17 mouse cellular contexts compared by ENCODE assay signal in genomic region chr12:98187186-98187899, GRCm38 (mm10).
DNase-seq lines count a peak whose midpoint lies in the region; ATAC-seq and TF ChIP-seq lines count a peak whose summit lies in the region.
"Had no signal": no experiment of that assay in that cellular context is flagged by ENCODE, and none has a peak within 500 bp of the region (broad histone marks: within the 10 kb centered on the region; RNA-seq: fewer than 3 reads in every experiment).

No protein-coding gene starts in this region.

- no peaks in the 10 kb centered on the region for H3K27me3 ChIP-seq in forebrain, postnatal 0 days (ENCODE audit: insufficient read depth, low read length)
- H3K27me3 ChIP-seq in intestine, embryonic 15.5 days (replicated peaks), result no peaks in the 10 kb centered on the region
- H3K27me3 ChIP-seq: embryonic facial prominence, embryonic 15.5 days; liver, embryonic 15.5 days; neural tube, embryonic 13.5 days; stomach, embryonic 15.5 days had no signal

- no peak for TF ChIP-seq CTCF in forebrain, postnatal 0 days (IDR thresholded peaks at IDR 0.05; ENCODE audit: low read depth)

- ATAC-seq in forebrain, postnatal 0 days, result peak; percentile 80
- ATAC-seq in intestine, embryonic 15.5 days, result no peak
- ATAC-seq: CD4-positive, CD25-positive, alpha-beta regulatory T cell, adult 4 months; midbrain, embryonic 16.5 days had no signal

- no peaks in the 10 kb centered on the region for H3K9me3 ChIP-seq in forebrain, postnatal 0 days (ENCODE audit: low read length)
- H3K9me3 ChIP-seq in intestine, embryonic 15.5 days, result no peaks in the 10 kb centered on the region
- H3K9me3 ChIP-seq: embryonic facial prominence, embryonic 15.5 days; liver, embryonic 15.5 days; neural tube, embryonic 13.5 days; stomach, embryonic 15.5 days had no signal

- WGBS in forebrain, postnatal 0 days, result 56% methylated on average over 8 of the region's 8 CpGs
- 67% methylated on average over 8 of the region's 8 CpGs for WGBS in intestine, embryonic 15.5 days

- no peak overlapping the region for H3K9ac ChIP-seq in forebrain, postnatal 0 days
- no peak overlapping the region for H3K9ac ChIP-seq in intestine, embryonic 15.5 days
- H3K9ac ChIP-seq: embryonic facial prominence, embryonic 15.5 days; liver, embryonic 15.5 days; neural tube, embryonic 13.5 days; stomach, embryonic 15.5 days had no signal

- H3K4me1 ChIP-seq in forebrain, postnatal 0 days (ENCODE audit: insufficient read depth), result 0 out of 2 replicates have a peak, but pooled peaks cover 8% of the 10 kb centered on the region
- H3K4me1 ChIP-seq in intestine, embryonic 15.5 days (replicated peaks), result no peaks in the 10 kb centered on the region
- H3K4me1 ChIP-seq: embryonic facial prominence, embryonic 15.5 days; liver, embryonic 15.5 days; neural tube, embryonic 13.5 days; stomach, embryonic 15.5 days had no signal

- peak; percentile 56 for DNase-seq in layer of hippocampus, adult 11-12 months (ENCODE audit: low spot score)
- DNase-seq in layer of hippocampus, postnatal 36 days, result no peak
- DNase-seq in forebrain, postnatal 0 days, result peak; percentile 29
- peak; percentile 28 to 69 for DNase-seq in layer of hippocampus, postnatal 14 days (ENCODE audit: low spot score in 2 of 2)
- peak; percentile 11 to 62 for DNase-seq in right cerebral cortex, postnatal 36 days (ENCODE audit: low spot score in 2 of 2)
- DNase-seq in kidney, postnatal 10 days, result no peak
- DNase-seq: adrenal gland, adult 2 months; kidney, adult 2 months; retina, postnatal 1 day; thymus, postnatal 36 days had no signal

- H3K4me3 ChIP-seq in forebrain, postnatal 0 days (ENCODE audit: low read depth, low read length), result no peak overlapping the region
- no peak overlapping the region for H3K4me3 ChIP-seq in intestine, embryonic 15.5 days (replicated peaks)
- H3K4me3 ChIP-seq: embryonic facial prominence, embryonic 15.5 days; liver, embryonic 15.5 days; neural tube, embryonic 13.5 days; stomach, embryonic 15.5 days had no signal

- no peak overlapping the region for H3K27ac ChIP-seq in forebrain, postnatal 0 days (ENCODE audit: low read depth, low read length)
- H3K27ac ChIP-seq in intestine, embryonic 15.5 days, result no peak overlapping the region
- H3K27ac ChIP-seq: embryonic facial prominence, embryonic 15.5 days; liver, embryonic 15.5 days; neural tube, embryonic 13.5 days; stomach, embryonic 15.5 days had no signal

- H3K4me2 ChIP-seq in forebrain, postnatal 0 days (ENCODE audit: low read depth), result no peak overlapping the region
- no peak overlapping the region for H3K4me2 ChIP-seq in intestine, embryonic 15.5 days (replicated peaks)
- H3K4me2 ChIP-seq: embryonic facial prominence, embryonic 15.5 days; liver, embryonic 15.5 days; neural tube, embryonic 13.5 days; stomach, embryonic 15.5 days had no signal

- no peaks in the 10 kb centered on the region for H3K36me3 ChIP-seq in forebrain, postnatal 0 days (ENCODE audit: insufficient read depth)
- no peaks in the 10 kb centered on the region for H3K36me3 ChIP-seq in intestine, embryonic 15.5 days
- H3K36me3 ChIP-seq: embryonic facial prominence, embryonic 15.5 days; liver, embryonic 15.5 days; neural tube, embryonic 13.5 days; stomach, embryonic 15.5 days had no signal

Comparison
In these comparisons a context has a peak if more than half of its experiments do, and no peak if none do; other contexts are left out.
1. DNase-seq: peak in layer of hippocampus, adult 11-12 months (single experiment), forebrain, postnatal 0 days (single experiment), layer of hippocampus, postnatal 14 days (2 of 2) and right cerebral cortex, postnatal 36 days (2 of 2); none in layer of hippocampus, postnatal 36 days (0 of 2) and kidney, postnatal 10 days (single experiment).